Mouse (Mus musculus) erythroblast, embryonic 14.5 days (primary cell): ENCODE data around the gene Sycn.

Experiments
- GATA1 ChIP-seq: IDR thresholded peaks from 2 replicates; pipeline ENCODE4 v1.6.1; 2012; ENCODE audit warnings: low read length, inconsistent platforms, mixed read lengths
- TAL1 ChIP-seq: IDR thresholded peaks from 3 replicates; pipeline ENCODE4 v1.6.1; 2012; ENCODE audit warnings: low read length, inconsistent platforms, mixed read lengths

- TF ChIP-seq TAL1 (no peak), GATA1 (no peak)
These were observed 24.7 kb downstream of the Sycn start for GRCm38 (mm10) chr7:28565407-28565806.
